20 mouse cellular contexts compared by ENCODE assay signal in the genomic region with DNA sequence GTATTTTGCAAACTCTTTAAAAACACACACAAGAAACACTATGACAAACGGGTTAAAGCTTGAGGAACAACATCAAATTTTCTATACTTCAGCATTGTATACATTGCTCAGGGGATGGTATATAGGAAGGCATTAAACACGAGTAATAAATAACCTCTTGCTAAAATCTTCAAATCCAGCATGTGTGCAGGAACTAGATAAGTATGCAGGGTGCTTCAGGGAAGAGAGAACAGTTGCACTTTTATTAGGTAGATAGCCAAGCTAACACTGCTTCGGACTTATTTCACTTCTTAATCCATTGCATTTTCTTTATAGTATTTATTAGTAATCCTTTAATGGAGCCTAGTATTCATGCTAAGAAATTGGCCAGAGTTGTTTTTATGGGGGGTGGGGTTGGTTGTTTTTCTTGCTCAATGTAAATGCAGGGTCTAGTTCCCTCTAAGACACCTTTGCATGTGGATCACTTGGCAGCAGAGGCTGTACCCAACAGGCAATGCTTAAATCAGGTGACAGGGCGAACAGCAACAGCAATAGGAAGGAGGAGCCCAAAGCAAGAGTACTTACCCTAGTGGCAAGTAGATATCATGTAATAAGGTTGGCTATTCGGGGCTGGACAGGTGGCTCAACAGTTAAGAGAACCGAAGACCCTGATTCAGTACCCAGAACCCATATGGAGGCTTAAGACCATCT. TPM values are rescaled to one million over a fixed set of nuclear protein-coding genes. Genes with fewer than 3 reads are reported as not detected.
DNase-seq lines count a peak whose midpoint lies in the region; ATAC-seq and TF ChIP-seq lines count a peak whose summit lies in the region.
"Had no signal": no experiment of that assay in that cellular context is flagged by ENCODE, and none has a peak within 500 bp of the region (broad histone marks: within the 10 kb centered on the region; RNA-seq: fewer than 3 reads in every experiment).

No protein-coding gene starts in this region.

- H3K27ac ChIP-seq in liver, embryonic 12.5 days: no peak overlapping the region
- H3K27ac ChIP-seq in liver, embryonic 11.5 days (ENCODE audit: low read depth, low read length): no peak overlapping the region
- no peak overlapping the region for H3K27ac ChIP-seq in MEL (ENCODE audit: control insufficient read depth, low read depth, low read length)
- H3K27ac ChIP-seq: embryonic facial prominence, embryonic 10.5 days; embryonic facial prominence, embryonic 12.5 days; forebrain, embryonic 13.5 days; forebrain, embryonic 15.5 days had no signal

- no peak for TF ChIP-seq POLR2A in MEL (IDR thresholded peaks at IDR 0.05; ENCODE audit: control insufficient read depth in 1 of 2, insufficient read depth in 1 of 2, low read depth in 1 of 2, low read length in 2 of 2, poor library complexity in 1 of 2)

- TF ChIP-seq EP300 in MEL (IDR thresholded peaks at IDR 0.05; ENCODE audit: low read depth in 1 of 2, low read length in 2 of 2): peak; percentile 75 to 81

- peak overlapping the region; percentile 8; the same call in 1 of the 2 replicates for H3K4me2 ChIP-seq in liver, embryonic 12.5 days
- H3K4me2 ChIP-seq in liver, embryonic 11.5 days: no peak overlapping the region
- H3K4me2 ChIP-seq: embryonic facial prominence, embryonic 12.5 days; forebrain, embryonic 13.5 days; forebrain, embryonic 15.5 days had no signal

- no peak for ATAC-seq in liver, embryonic 12.5 days
- ATAC-seq in liver, embryonic 11.5 days (replicated peaks; ENCODE audit: low FRiP score): no peak
- 0 out of 2 replicates have a peak, but pooled peaks have one; percentile 5 for ATAC-seq in megakaryocyte-erythroid progenitor cell, adult 5-6 weeks (replicated peaks; ENCODE audit: low FRiP score, low TSS enrichment, poor library complexity, severe bottlenecking)
- ATAC-seq: activated CD4-positive, CD25-positive, alpha-beta regulatory T cell, adult 4 months; forebrain, embryonic 13.5 days; forebrain, embryonic 15.5 days; forebrain, postnatal 0 days; Patski had no signal

- no peak for TF ChIP-seq CTCF in MEL (IDR thresholded peaks at IDR 0.05 in 2 of 3, conservative IDR thresholded peaks at IDR 0.05 in 1 of 3; ENCODE audit: control insufficient read depth in 1 of 3, insufficient read depth in 1 of 3, low read depth in 2 of 3, low read length in 3 of 3, poor library complexity in 1 of 3, severe bottlenecking in 1 of 3)

- H3K4me3 ChIP-seq in liver, embryonic 12.5 days: no peak overlapping the region
- H3K4me3 ChIP-seq in liver, embryonic 11.5 days (ENCODE audit: low read depth, low read length): no peak overlapping the region
- H3K4me3 ChIP-seq in MEL (ENCODE audit: control insufficient read depth in 1 of 2, insufficient read depth in 1 of 2, low read depth in 2 of 2, low read length in 2 of 2): 0 out of 4 replicates have a peak overlapping the region, but pooled peaks of 1 of the 2 experiments have one; percentile 26
- H3K4me3 ChIP-seq: embryonic facial prominence, embryonic 10.5 days; embryonic facial prominence, embryonic 12.5 days; forebrain, embryonic 13.5 days; forebrain, embryonic 15.5 days had no signal

- TF ChIP-seq RAD21 in MEL (IDR thresholded peaks at IDR 0.05; ENCODE audit: low read depth, low read length): no peak

- WGBS in liver, embryonic 12.5 days (ENCODE audit: insufficient replicate concordance): 39% methylated on average over 6 of the region's 6 CpGs
- WGBS in liver, embryonic 11.5 days: 58% methylated on average over 6 of the region's 6 CpGs

- no peaks in the 10 kb centered on the region for H3K27me3 ChIP-seq in liver, embryonic 12.5 days (replicated peaks)
- no peaks in the 10 kb centered on the region for H3K27me3 ChIP-seq in liver, embryonic 11.5 days (replicated peaks; ENCODE audit: control insufficient read depth, insufficient read depth, low read length)
- H3K27me3 ChIP-seq in MEL (ENCODE audit: control insufficient read depth in 1 of 2, insufficient read depth in 2 of 2, low read length in 2 of 2): no peaks in the 10 kb centered on the region; a peak in 1 of 4 replicates
- H3K27me3 ChIP-seq: embryonic facial prominence, embryonic 12.5 days; forebrain, embryonic 15.5 days had no signal

- no peaks in the 10 kb centered on the region for H3K9me3 ChIP-seq in liver, embryonic 12.5 days (replicated peaks)
- H3K9me3 ChIP-seq in liver, embryonic 11.5 days (ENCODE audit: control insufficient read depth, low read length): no peaks in the 10 kb centered on the region
- H3K9me3 ChIP-seq in MEL (replicated peaks; ENCODE audit: insufficient read depth, low read length): no peaks in the 10 kb centered on the region
- H3K9me3 ChIP-seq: embryonic facial prominence, embryonic 10.5 days; embryonic facial prominence, embryonic 12.5 days; forebrain, embryonic 13.5 days; forebrain, embryonic 15.5 days had no signal

- H3K79me2 ChIP-seq in MEL (ENCODE audit: control insufficient read depth, insufficient read depth, low read length, poor library complexity): peaks cover 11% of the 10 kb centered on the region

- H3K4me1 ChIP-seq in liver, embryonic 12.5 days: peaks cover 32% of the 10 kb centered on the region
- H3K4me1 ChIP-seq in liver, embryonic 11.5 days (replicated peaks; ENCODE audit: control insufficient read depth, insufficient read depth, low read length): peaks cover 12% of the 10 kb centered on the region
- H3K4me1 ChIP-seq in MEL (ENCODE audit: control insufficient read depth in 1 of 2, insufficient read depth in 2 of 2, low read length in 2 of 2): peaks cover 12% of the 10 kb centered on the region in 2 experiments; a peak in 3 of 4 replicates

- no peak overlapping the region for H3K9ac ChIP-seq in liver, embryonic 12.5 days
- no peak overlapping the region for H3K9ac ChIP-seq in liver, embryonic 11.5 days (ENCODE audit: low read depth, low read length)
- H3K9ac ChIP-seq in MEL (ENCODE audit: control insufficient read depth, low read depth, low read length, poor library complexity, severe bottlenecking): no peak overlapping the region
- H3K9ac ChIP-seq: embryonic facial prominence, embryonic 12.5 days; forebrain, embryonic 13.5 days; forebrain, embryonic 15.5 days; forebrain, postnatal 0 days had no signal

- no peak for DNase-seq in liver, embryonic 11.5 days (ENCODE audit: low spot score)
- DNase-seq in MEL (ENCODE audit: low read depth, low spot score): peak; percentile 63
- DNase-seq in kidney, postnatal 25 days: no peak
- DNase-seq: adrenal gland, adult 8-10 months; adrenal gland, postnatal 14 days; adrenal gland, postnatal 36 days; cerebellum, adult 11-12 months; cerebellum, adult 2 months; cerebellum, adult 9-10 months; cerebellum, postnatal 10 days; cerebellum, postnatal 25 days; forebrain, postnatal 0 days had no signal

- H3K36me3 ChIP-seq in liver, embryonic 12.5 days: peaks cover 11% of the 10 kb centered on the region
- peaks cover 5% of the 10 kb centered on the region; the same call in 1 of the 2 replicates for H3K36me3 ChIP-seq in liver, embryonic 11.5 days (ENCODE audit: control insufficient read depth, insufficient read depth, low read length)
- peaks cover 0 to 11% of the 10 kb centered on the region in 2 experiments; a peak in 2 of 4 replicates for H3K36me3 ChIP-seq in MEL (ENCODE audit: control insufficient read depth in 1 of 2, insufficient read depth in 2 of 2, low read length in 2 of 2)
- H3K36me3 ChIP-seq: forebrain, embryonic 15.5 days had no signal

TF ChIP-seq in MEL, 35 proteins besides CTCF, POLR2A, EP300 and RAD21 (continues in another document):
- no peak for TF ChIP-seq MAFK (IDR thresholded peaks at IDR 0.05; ENCODE audit: borderline replicate concordance, low read depth, low read length)
- no peak for TF ChIP-seq UBTF (IDR thresholded peaks at IDR 0.05; ENCODE audit: borderline replicate concordance, insufficient read depth, low read depth, low read length)
- TF ChIP-seq NRF1 (IDR thresholded peaks at IDR 0.05; ENCODE audit: insufficient read depth, low read depth, low read length, poor library complexity, severe bottlenecking): no peak
- TF ChIP-seq ZNF384 (IDR thresholded peaks at IDR 0.05; ENCODE audit: low read depth, low read length): no peak
- TF ChIP-seq CHD2 (IDR thresholded peaks at IDR 0.05; ENCODE audit: low read length): no peak
- TF ChIP-seq MYC (IDR thresholded peaks at IDR 0.05; ENCODE audit: low read depth, low read length): no peak
- no peak for TF ChIP-seq USF2 (IDR thresholded peaks at IDR 0.05; ENCODE audit: borderline replicate concordance in 1 of 2, insufficient read depth in 1 of 2, low read depth in 1 of 2, low read length in 2 of 2)
- TF ChIP-seq CHD1 (IDR thresholded peaks at IDR 0.05; ENCODE audit: low read depth, low read length): no peak
- TF ChIP-seq ZMIZ1 (IDR thresholded peaks at IDR 0.05; ENCODE audit: low read depth, low read length): no peak
- no peak for TF ChIP-seq MAZ (IDR thresholded peaks at IDR 0.05; ENCODE audit: low read depth, low read length)
- no peak for TF ChIP-seq POLR2AphosphoS5 (IDR thresholded peaks at IDR 0.05; ENCODE audit: borderline replicate concordance, low read depth, low read length)
- TF ChIP-seq TAL1 (IDR thresholded peaks at IDR 0.05; ENCODE audit: low read length): peak; percentile 42; the same call in 1 of the 2 replicates
- no peak for TF ChIP-seq HCFC1 (IDR thresholded peaks at IDR 0.05; ENCODE audit: low read depth, low read length)
- no peak for TF ChIP-seq ZKSCAN1 (IDR thresholded peaks at IDR 0.05; ENCODE audit: low read depth, low read length)
- TF ChIP-seq POLR2AphosphoS2 (IDR thresholded peaks at IDR 0.05; ENCODE audit: low read length): no peak

RNA-seq across cellular contexts. Expression of a gene that starts 2.8 kb away (rescaled TPM):
- 9.3 and 10.0 TPM in 2 replicates for polyA plus RNA-seq in liver, embryonic 12.5 days (2016; fragmentation: Nextera tagmentation; extraction: Ambion mirVana)
- polyA plus RNA-seq in liver, embryonic 11.5 days (2014; fragmentation: Nextera tagmentation; extraction: Ambion mirVana): 12.6 and 13.4 TPM in 2 replicates
- 4.0 and 4.6 TPM in 2 replicates for total RNA-seq in MEL (2012; rRNA removed)
- polyA plus RNA-seq in MEL (2012; ENCODE audit: insufficient read depth in 1 of 2, insufficient read length in 2 of 2, low read depth in 1 of 2, low replicate concordance in 2 of 2, missing spikeins in 1 of 2): 1 to 10 TPM in 1 of 2 experiments, not detected in 1; 5.6 TPM
- total RNA-seq in megakaryocyte-erythroid progenitor cell, adult 5-6 weeks (2014; fragmentation: Nextera tagmentation): 13.1 and 16.3 TPM in 2 replicates
- total RNA-seq in megakaryocyte-erythroid progenitor cell, adult 5-6 weeks (2017): 24.3 and 49.2 TPM in 2 replicates

RNA-seq across cellular contexts. Expression of a gene that starts 21.1 kb away (rescaled TPM):
- 94.0 and 95.6 TPM in 2 replicates for polyA plus RNA-seq in liver, embryonic 12.5 days (2016; fragmentation: Nextera tagmentation; extraction: Ambion mirVana)
- polyA plus RNA-seq in liver, embryonic 11.5 days (2014; fragmentation: Nextera tagmentation; extraction: Ambion mirVana): 94.5 and 99.7 TPM in 2 replicates
- 41.0 and 48.7 TPM in 2 replicates for total RNA-seq in MEL (2012; rRNA removed)
- 1,000 to 10,000 TPM in 1 of 2 experiments, 10 to 100 TPM in 1; 36.1 to 1,320 TPM for polyA plus RNA-seq in MEL (2012; ENCODE audit: insufficient read depth in 1 of 2, insufficient read length in 2 of 2, low read depth in 1 of 2, low replicate concordance in 2 of 2, missing spikeins in 1 of 2)
- total RNA-seq in megakaryocyte-erythroid progenitor cell, adult 5-6 weeks (2014; fragmentation: Nextera tagmentation): 91.9 and 94.5 TPM in 2 replicates
- 39.0 and 49.5 TPM in 2 replicates for total RNA-seq in megakaryocyte-erythroid progenitor cell, adult 5-6 weeks (2017)
